Comparison of ENCODE assay signal across 20 mouse cellular contexts in the genomic region with DNA sequence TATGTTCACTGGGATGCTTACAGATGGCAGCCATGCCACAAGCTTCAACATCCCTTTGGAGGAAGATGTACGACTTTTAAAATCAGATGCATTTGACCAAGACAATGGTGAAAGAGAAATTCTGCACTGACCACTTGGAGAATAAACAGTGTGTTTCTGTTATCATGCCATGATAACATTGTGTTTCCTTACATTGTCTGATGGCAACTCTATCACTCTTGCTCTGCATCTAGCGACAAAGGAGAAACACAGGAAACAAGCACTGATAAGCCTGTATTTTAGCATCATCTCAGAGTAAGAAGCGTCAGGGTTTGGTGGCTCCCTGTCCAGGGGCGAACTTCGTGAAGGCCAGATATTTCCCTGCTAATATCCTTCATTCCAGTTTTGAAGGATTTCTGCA. TPM values are rescaled to one million over a fixed set of nuclear protein-coding genes. Genes with fewer than 3 reads are reported as not detected.
DNase-seq lines count a peak whose midpoint lies in the region; ATAC-seq lines count a peak whose summit lies in the region.
"Had no signal": no experiment of that assay in that cellular context is flagged by ENCODE, and none has a peak within 500 bp of the region (broad histone marks: within the 10 kb centered on the region; RNA-seq: fewer than 3 reads in every experiment).

No protein-coding gene starts in this region.

- no peak overlapping the region for H3K4me2 ChIP-seq in liver, embryonic 16.5 days (ENCODE audit: low read depth, low read length)
- no peak overlapping the region for H3K4me2 ChIP-seq in liver, embryonic 12.5 days
- H3K4me2 ChIP-seq: embryonic facial prominence, embryonic 12.5 days; forebrain, embryonic 13.5 days; forebrain, embryonic 15.5 days had no signal

- ATAC-seq in liver, embryonic 16.5 days (ENCODE audit: low read depth): 0 out of 2 replicates have a peak, but pooled peaks have one; percentile 37
- no peak for ATAC-seq in liver, embryonic 12.5 days
- ATAC-seq: activated CD4-positive, CD25-positive, alpha-beta regulatory T cell, adult 4 months; forebrain, embryonic 13.5 days; forebrain, embryonic 15.5 days; forebrain, postnatal 0 days; Patski had no signal

- no peaks in the 10 kb centered on the region for H3K9me3 ChIP-seq in liver, embryonic 16.5 days (replicated peaks; ENCODE audit: control insufficient read depth, low read length)
- H3K9me3 ChIP-seq in liver, embryonic 12.5 days (replicated peaks): no peaks in the 10 kb centered on the region
- H3K9me3 ChIP-seq: embryonic facial prominence, embryonic 10.5 days; embryonic facial prominence, embryonic 12.5 days; forebrain, embryonic 13.5 days; forebrain, embryonic 15.5 days had no signal

- no peak overlapping the region for H3K27ac ChIP-seq in liver, embryonic 16.5 days (ENCODE audit: low read length)
- H3K27ac ChIP-seq in liver, embryonic 12.5 days: no peak overlapping the region
- H3K27ac ChIP-seq: embryonic facial prominence, embryonic 10.5 days; embryonic facial prominence, embryonic 12.5 days; forebrain, embryonic 13.5 days; forebrain, embryonic 15.5 days had no signal

- no peaks in the 10 kb centered on the region for H3K27me3 ChIP-seq in liver, embryonic 16.5 days (ENCODE audit: control insufficient read depth, insufficient read depth, low read depth, low read length)
- H3K27me3 ChIP-seq in liver, embryonic 12.5 days (replicated peaks): no peaks in the 10 kb centered on the region
- H3K27me3 ChIP-seq: embryonic facial prominence, embryonic 12.5 days; forebrain, embryonic 13.5 days; forebrain, embryonic 15.5 days; Patski had no signal

- no peak overlapping the region for H3K9ac ChIP-seq in liver, embryonic 16.5 days (ENCODE audit: low read depth, low read length)
- H3K9ac ChIP-seq in liver, embryonic 12.5 days: no peak overlapping the region
- H3K9ac ChIP-seq: embryonic facial prominence, embryonic 12.5 days; forebrain, embryonic 13.5 days; forebrain, embryonic 15.5 days; forebrain, postnatal 0 days had no signal

- no peak overlapping the region for H3K4me3 ChIP-seq in liver, embryonic 16.5 days (ENCODE audit: low read depth, low read length)
- no peak overlapping the region for H3K4me3 ChIP-seq in liver, embryonic 12.5 days
- H3K4me3 ChIP-seq: embryonic facial prominence, embryonic 10.5 days; embryonic facial prominence, embryonic 12.5 days; forebrain, embryonic 13.5 days; forebrain, embryonic 15.5 days had no signal

- no peaks in the 10 kb centered on the region for H3K4me1 ChIP-seq in liver, embryonic 16.5 days (ENCODE audit: control insufficient read depth, low read depth, low read length)
- no peaks in the 10 kb centered on the region for H3K4me1 ChIP-seq in liver, embryonic 12.5 days
- H3K4me1 ChIP-seq: embryonic facial prominence, embryonic 10.5 days; embryonic facial prominence, embryonic 12.5 days; forebrain, embryonic 13.5 days; forebrain, embryonic 15.5 days had no signal

- WGBS in liver, embryonic 16.5 days (ENCODE audit: insufficient replicate concordance): 42% methylated on average over 5 of the region's 5 CpGs
- 41% methylated on average over 5 of the region's 5 CpGs for WGBS in liver, embryonic 12.5 days (ENCODE audit: insufficient replicate concordance)

- DNase-seq in lung, postnatal 10 days: peak; percentile 11
- no peak for DNase-seq in lung, adult 18-20 months
- DNase-seq in kidney, adult 18-20 months: no peak
- DNase-seq: adrenal gland, adult 8-10 months; adrenal gland, postnatal 14 days; adrenal gland, postnatal 36 days; cerebellum, adult 11-12 months; cerebellum, adult 2 months; cerebellum, adult 9-10 months; cerebellum, postnatal 10 days; cerebellum, postnatal 25 days; forebrain, postnatal 0 days had no signal

- H3K36me3 ChIP-seq in liver, embryonic 16.5 days (ENCODE audit: control insufficient read depth, insufficient read depth): no peaks in the 10 kb centered on the region
- H3K36me3 ChIP-seq in liver, embryonic 12.5 days: no peaks in the 10 kb centered on the region
- H3K36me3 ChIP-seq: embryonic facial prominence, embryonic 10.5 days; embryonic facial prominence, embryonic 12.5 days; forebrain, embryonic 15.5 days had no signal

RNA-seq across cellular contexts. Expression of a gene that starts 6.1 kb away (rescaled TPM):
- 10.1 and 10.6 TPM in 2 replicates for polyA plus RNA-seq in liver, embryonic 16.5 days (2015; fragmentation: Nextera tagmentation; extraction: Ambion mirVana)
- polyA plus RNA-seq in liver, embryonic 12.5 days (2016; fragmentation: Nextera tagmentation; extraction: Ambion mirVana): 6.8 and 7.5 TPM in 2 replicates
